Mouse (Mus musculus) intestine, postnatal 0 days (tissue): ENCODE measurements around the gene Daxx. TPM values are rescaled to one million over a fixed set of nuclear protein-coding genes. Genes with fewer than 3 reads are reported as not detected.
A peak's percentile ranks its signal among the peaks of the same experiment; 100 is the strongest.

Experiments used
- ATAC-seq: fragments of 200-750 bp; cut with Nextera tagmentation; 2 replicates; pipeline ENCODE4 v1.8.0; 2017; ENCODE audit warnings: mild to moderate bottlenecking, moderate TSS enrichment, moderate library complexity
- H3K27ac ChIP-seq: fragments of 300-500 bp; sonication (generic); 2 replicates; pipeline ENCODE4 v1.5.1; 2014; ENCODE audit warnings: mild to moderate bottlenecking, low read depth, low read length, moderate library complexity
- H3K27me3 ChIP-seq: fragments of 300-500 bp; sonication (generic); replicated peaks from 2 replicates; pipeline ENCODE4 v1.6.1; 2014; ENCODE audit warnings: low read length, mixed read lengths; ENCODE audit not compliant: control insufficient read depth, insufficient read depth
- H3K36me3 ChIP-seq: fragments of 300-500 bp; sonication (generic); 2 replicates; pipeline ENCODE4 v1.6.1; 2014; ENCODE audit warnings: mild to moderate bottlenecking, moderate library complexity; ENCODE audit not compliant: control insufficient read depth, insufficient read depth
- H3K4me1 ChIP-seq: fragments of 300-500 bp; sonication (generic); replicated peaks from 2 replicates; pipeline ENCODE4 v1.6.1; 2014; ENCODE audit warnings: antibody characterized with exemption, low read length, mixed read lengths; ENCODE audit not compliant: control insufficient read depth, insufficient read depth
- H3K4me2 ChIP-seq: fragments of 300-500 bp; sonication (generic); replicated peaks from 2 replicates; pipeline ENCODE4 v1.6.1; 2014; ENCODE audit warnings: low read depth, mild to moderate bottlenecking, moderate library complexity
- H3K4me3 ChIP-seq: fragments of 300-500 bp; sonication (generic); 2 replicates; pipeline ENCODE4 v1.5.1; 2014; ENCODE audit warnings: low read depth, low read length
- H3K9ac ChIP-seq: fragments of 300-500 bp; sonication (generic); 2 replicates; pipeline ENCODE4 v1.6.1; 2014; ENCODE audit warnings: mild to moderate bottlenecking, low read depth, low read length
- H3K9me3 ChIP-seq: fragments of 300-500 bp; sonication (generic); 2 replicates; pipeline ENCODE4 v1.6.1; 2016; ENCODE audit warnings: mixed run types; ENCODE audit not compliant: control insufficient read depth
- CTCF ChIP-seq: sonication (generic); IDR thresholded peaks from 2 replicates; pipeline ENCODE4 v1.5.1; 2016; ENCODE audit warnings: low read depth, mild to moderate bottlenecking, control low read depth, antibody characterized with exemption, moderate library complexity
- WGBS: fragments of 180-500 bp; shearing (Covaris S2); extraction: QIAGEN DNeasy Blood & Tissue Kit; methylation state at CpG from one replicate; pipeline ENCODE4 v1.1.7; 2014; 5-methylcytosine and 5-hydroxymethylcytosine counted together
- polyA plus RNA-seq: library from polyadenylated mRNA; unstranded; fragments of >200 nt; fragmentation: Nextera tagmentation; extraction: Ambion mirVana; gene quantifications from 2 replicates; pipeline ENCODE4 v1.2.1, GENCODE M21; 2015

Daxx gene
- polyA plus RNA-seq, 1 experiment from 2014 or later = 20.6 TPM

DNA sequence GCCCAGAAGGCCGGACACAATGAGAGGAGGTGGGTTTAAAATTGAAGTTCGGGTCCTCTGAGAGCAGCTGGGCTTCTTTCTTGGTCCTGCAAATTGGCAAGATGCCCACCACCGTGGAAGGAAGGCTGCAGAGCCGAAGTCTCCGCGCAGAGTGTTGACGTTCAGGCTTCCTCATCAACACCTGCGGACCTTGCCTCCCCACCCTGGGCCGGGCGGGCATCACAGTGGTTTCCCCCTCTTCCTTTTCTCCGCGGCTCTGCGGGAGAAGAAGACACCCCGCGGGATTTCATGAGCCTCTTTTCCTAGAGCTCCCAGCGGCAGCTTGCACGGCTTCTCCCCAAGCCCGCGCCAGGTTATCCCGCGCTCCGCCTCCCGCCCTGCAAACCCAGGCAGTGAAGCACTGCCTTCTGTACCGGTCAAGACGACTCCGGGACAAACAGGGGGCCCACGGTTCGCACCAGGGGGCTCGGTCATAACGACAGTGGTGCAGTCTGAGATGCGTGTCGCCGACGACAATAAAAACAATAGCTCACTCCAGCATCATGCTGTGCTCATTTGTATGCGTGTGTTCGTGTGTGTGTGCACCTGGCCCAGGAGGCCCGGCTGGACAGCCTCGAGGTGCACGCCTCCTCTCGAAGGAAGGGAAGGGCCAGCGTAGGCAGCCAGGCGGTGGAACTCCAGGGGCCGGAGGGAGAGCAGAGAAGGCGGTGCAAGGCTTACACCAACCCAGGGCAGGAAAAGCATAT lies 710 bp upstream of the Daxx start:
- H3K4me2 ChIP-seq = peak overlapping the region; percentile 90
- H3K9ac ChIP-seq = peak overlapping the region; percentile 49
- H3K4me3 ChIP-seq = peak overlapping the region; percentile 60
- H3K9me3 ChIP-seq = no peaks in the 10 kb centered on the region
- peak overlapping the region; percentile 92 for H3K27ac ChIP-seq
- no peak for TF ChIP-seq CTCF
- under 1% methylated on average over 44 of the region's 44 CpGs for WGBS
- H3K27me3 ChIP-seq = no peaks in the 10 kb centered on the region
- peaks cover 25% of the 10 kb centered on the region for H3K36me3 ChIP-seq
- 0 out of 2 replicates have a peak, but pooled peaks cover 4% of the 10 kb centered on the region for H3K4me1 ChIP-seq
- peak; percentile 67 for ATAC-seq

DNA sequence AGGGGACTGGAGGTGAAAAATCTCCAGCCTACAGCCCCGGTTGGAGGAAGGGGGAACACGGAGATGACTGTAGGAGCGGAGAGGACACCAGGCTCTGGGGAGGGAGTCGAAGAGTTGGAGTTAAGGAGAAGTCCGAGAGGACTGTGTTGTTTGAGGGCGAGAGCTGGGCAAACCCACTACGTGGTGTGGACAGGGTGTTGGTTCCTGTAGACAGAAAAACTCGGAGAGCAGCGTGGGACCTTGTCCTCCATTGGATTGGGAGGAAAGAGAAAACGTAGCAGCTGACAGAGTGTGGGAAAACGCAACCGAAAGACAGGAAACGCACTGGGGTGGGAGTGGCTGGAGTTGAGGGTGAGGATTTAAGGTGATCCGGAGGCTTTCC lies 646 bp downstream of the Daxx start:
- no peak for TF ChIP-seq CTCF
- 0 out of 2 replicates have a peak, but pooled peaks cover 4% of the 10 kb centered on the region for H3K4me1 ChIP-seq
- ATAC-seq = peak; percentile 4
- no peaks in the 10 kb centered on the region for H3K27me3 ChIP-seq
- peaks cover 39% of the 10 kb centered on the region for H3K36me3 ChIP-seq
- peak overlapping the region; percentile 72 for H3K9ac ChIP-seq
- peak overlapping the region; percentile 60 for H3K4me3 ChIP-seq
- no peaks in the 10 kb centered on the region for H3K9me3 ChIP-seq
- H3K4me2 ChIP-seq = peak overlapping the region; percentile 90
- H3K27ac ChIP-seq = peak overlapping the region; percentile 92
- under 1% methylated on average over 14 of the region's 14 CpGs for WGBS

DNA sequence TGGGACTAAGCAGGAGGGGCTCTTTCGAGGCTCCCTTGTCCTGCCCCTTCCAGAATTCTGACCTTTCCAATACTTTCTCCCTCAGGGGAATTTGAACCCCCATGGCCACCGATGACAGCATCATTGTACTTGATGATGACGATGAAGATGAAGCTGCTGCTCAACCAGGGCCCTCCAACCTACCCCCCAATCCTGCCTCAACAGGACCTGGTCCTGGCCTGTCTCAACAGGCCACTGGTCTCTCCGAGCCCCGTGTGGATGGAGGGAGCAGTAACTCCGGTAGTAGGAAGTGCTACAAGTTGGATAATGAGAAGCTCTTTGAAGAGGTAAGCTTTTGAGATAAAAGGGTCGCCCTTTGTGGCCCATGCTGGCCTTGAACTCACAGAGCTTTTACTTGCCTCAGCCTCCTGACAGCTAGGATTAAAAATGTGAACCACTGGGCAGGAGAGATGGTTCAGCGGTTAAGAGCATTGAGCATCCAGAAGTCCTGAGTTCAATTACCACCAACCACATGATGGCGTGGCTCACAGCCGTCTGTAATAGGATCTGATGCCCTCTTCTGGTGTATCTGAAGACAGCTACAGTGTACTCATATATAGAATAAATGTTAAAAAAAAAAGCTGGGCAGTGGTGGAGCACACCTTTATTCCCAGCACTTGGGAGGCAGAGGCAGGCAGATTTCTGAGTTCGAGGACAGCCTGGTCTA lies 1.3 kb downstream of the Daxx start:
- peak overlapping the region; percentile 90 for H3K4me2 ChIP-seq
- H3K27ac ChIP-seq = peak overlapping the region; percentile 92
- no peak for ATAC-seq
- H3K27me3 ChIP-seq = no peaks in the 10 kb centered on the region
- WGBS = 43% methylated on average over 11 of the region's 11 CpGs
- peak overlapping the region; percentile 60 for H3K4me3 ChIP-seq
- no peaks in the 10 kb centered on the region for H3K9me3 ChIP-seq
- H3K4me1 ChIP-seq = 0 out of 2 replicates have a peak, but pooled peaks cover 4% of the 10 kb centered on the region
- peak overlapping the region; percentile 72; the same call in 1 of the 2 replicates for H3K9ac ChIP-seq
- peak; percentile 54 for TF ChIP-seq CTCF
- H3K36me3 ChIP-seq = peaks cover 42% of the 10 kb centered on the region

DNA sequence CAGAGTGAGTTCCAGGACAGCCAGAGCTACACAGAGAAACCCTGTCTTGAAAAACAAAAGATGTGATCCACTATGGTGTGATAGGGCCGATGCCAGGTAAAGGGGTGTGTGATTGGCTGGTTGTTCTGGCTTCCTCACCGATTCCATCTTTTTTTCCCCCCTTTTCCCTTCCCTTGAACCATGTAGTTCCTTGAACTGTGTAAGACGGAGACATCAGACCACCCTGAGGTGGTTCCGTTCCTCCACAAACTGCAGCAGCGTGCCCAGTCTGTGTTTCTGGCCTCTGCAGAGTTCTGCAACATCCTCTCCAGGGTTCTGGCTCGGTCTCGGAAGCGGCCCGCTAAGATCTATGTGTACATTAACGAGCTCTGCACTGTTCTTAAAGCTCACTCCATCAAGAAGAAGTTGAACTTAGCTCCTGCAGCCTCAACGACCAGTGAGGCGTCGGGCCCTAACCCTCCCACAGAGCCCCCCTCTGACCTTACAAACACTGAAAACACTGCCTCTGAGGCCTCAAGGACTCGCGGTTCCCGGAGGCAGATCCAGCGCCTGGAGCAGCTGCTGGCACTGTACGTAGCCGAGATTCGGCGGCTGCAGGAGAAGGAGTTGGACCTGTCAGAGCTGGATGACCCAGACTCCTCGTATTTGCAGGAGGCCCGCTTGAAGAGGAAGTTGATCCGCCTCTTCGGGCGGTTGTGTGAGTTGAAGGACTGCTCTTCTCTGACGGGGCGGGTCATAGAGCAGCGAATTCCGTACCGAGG lies 2.0 kb downstream of the Daxx start:
- ATAC-seq = no peak
- no peak overlapping the region for H3K4me3 ChIP-seq
- H3K4me1 ChIP-seq = 0 out of 2 replicates have a peak, but pooled peaks cover 4% of the 10 kb centered on the region
- WGBS = 92% methylated on average over 31 of the region's 31 CpGs
- TF ChIP-seq CTCF = no peak
- H3K4me2 ChIP-seq = no peak overlapping the region
- H3K9me3 ChIP-seq = no peaks in the 10 kb centered on the region
- H3K27me3 ChIP-seq = no peaks in the 10 kb centered on the region
- H3K27ac ChIP-seq = no peak overlapping the region
- H3K36me3 ChIP-seq = peaks cover 42% of the 10 kb centered on the region
- no peak overlapping the region for H3K9ac ChIP-seq

DNA sequence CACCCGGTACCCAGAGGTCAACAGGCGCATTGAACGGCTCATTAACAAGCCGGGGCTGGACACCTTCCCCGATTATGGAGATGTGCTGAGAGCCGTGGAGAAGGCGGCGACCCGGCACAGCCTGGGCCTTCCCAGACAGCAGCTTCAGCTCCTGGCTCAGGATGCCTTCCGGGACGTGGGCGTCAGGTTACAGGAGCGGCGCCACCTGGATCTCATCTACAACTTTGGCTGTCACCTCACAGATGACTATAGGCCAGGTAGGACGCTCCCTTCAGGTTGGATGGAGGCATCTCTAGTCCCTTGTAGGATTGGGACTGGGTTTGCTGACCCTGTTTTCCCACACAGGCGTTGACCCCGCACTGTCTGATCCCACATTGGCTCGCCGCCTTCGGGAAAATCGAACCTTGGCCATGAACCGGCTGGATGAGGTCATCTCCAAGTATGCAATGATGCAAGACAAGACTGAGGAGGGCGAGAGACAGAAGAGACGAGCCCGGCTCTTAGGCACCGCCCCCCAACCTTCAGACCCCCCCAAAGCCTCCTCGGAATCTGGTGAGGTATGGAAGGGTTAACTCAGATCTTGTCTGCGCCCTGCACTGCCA lies 2.7 kb downstream of the Daxx start:
- Histone ChIP-seq H3K9me3 (no peaks in the 10 kb centered on the region), H3K9ac (no peak overlapping the region), H3K36me3 (peaks cover 43% of the 10 kb centered on the region), H3K27me3 (no peaks in the 10 kb centered on the region), H3K4me2 (no peak overlapping the region), H3K4me1 (peaks cover 4% of the 10 kb centered on the region; the same call in 1 of the 2 replicates), H3K27ac (no peak overlapping the region), H3K4me3 (no peak overlapping the region)
- 89% methylated on average over 28 of the region's 28 CpGs for WGBS
- ATAC-seq = no peak
- no peak for TF ChIP-seq CTCF
